Mouse (Mus musculus) cerebellum, postnatal 25 days (tissue): ENCODE data around the gene Znrf3.

Source experiments
- DNase-seq, 2 experiments: peaks; one replicate each; pipeline ENCODE4 v3.0.0; 2021; ENCODE audit warnings: mixed read lengths in 2 of 2

Znrf3 gene

GRCm38 (mm10) chr11:5437646-5438045 is 7.0 kb downstream of the Znrf3 start:
- DNase-seq = no peak

DNA sequence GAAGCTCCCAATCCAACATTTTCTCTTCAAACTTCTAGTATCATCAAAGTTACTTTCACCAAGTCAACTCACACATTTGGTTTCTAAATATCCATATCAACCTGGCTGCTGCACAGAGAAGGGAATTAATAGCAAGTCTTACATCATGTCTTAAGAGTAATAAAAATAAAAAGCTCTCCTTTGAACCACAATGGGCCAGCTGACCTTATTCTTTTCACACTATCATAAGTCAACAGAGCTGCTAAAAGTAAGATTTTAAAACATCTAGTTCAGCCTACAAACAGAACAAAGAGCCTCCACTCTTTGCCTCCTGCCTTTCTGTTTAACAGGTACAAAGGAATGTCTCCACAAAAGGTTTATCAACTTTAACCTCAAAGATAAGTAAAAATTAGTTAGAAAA is 7.7 kb downstream of the Znrf3 start:
- no peak for DNase-seq

DNA sequence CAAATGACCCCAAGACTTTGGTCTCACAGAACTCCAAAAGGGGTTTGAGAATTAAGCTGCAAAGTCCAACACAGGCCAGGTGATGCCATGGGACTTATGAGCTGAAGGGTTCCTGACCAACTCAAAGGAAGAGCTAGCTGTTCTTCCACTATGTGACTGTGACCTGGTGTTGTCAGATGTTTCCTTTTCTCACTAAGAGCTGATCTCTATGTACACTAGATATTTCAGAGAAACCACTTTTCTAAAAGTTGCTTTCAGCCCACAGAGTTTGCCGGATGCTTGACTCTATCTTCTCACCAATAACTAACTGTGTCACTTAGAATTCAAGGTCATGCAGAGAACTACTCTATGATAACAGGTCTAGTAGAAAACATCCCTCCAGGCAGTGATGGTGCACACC is 9.2 kb downstream of the Znrf3 start:
- no peak for DNase-seq

DNA sequence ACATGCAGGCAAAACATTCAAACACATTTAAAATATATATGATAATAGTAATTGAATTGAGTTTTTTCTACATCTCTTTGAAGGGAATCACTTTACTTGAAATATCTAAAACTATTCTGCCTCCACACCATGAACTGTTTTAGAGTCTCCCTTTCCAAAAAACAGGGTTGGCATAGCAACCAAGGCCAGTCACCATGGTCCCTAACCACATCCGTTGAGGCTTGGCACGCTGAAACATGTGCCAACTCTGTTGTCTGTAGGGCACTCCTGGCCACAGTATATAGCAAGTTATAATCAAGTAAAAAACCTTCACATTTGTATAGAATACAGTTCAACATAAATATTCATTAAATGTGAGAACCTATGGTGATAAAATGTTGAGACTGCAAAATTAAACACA is 12.3 kb downstream of the Znrf3 start:
- DNase-seq = no peak

- no peak for DNase-seq
These were observed 13.8 kb downstream of the Znrf3 start for GRCm38 (mm10) chr11:5430863-5431262.

DNA sequence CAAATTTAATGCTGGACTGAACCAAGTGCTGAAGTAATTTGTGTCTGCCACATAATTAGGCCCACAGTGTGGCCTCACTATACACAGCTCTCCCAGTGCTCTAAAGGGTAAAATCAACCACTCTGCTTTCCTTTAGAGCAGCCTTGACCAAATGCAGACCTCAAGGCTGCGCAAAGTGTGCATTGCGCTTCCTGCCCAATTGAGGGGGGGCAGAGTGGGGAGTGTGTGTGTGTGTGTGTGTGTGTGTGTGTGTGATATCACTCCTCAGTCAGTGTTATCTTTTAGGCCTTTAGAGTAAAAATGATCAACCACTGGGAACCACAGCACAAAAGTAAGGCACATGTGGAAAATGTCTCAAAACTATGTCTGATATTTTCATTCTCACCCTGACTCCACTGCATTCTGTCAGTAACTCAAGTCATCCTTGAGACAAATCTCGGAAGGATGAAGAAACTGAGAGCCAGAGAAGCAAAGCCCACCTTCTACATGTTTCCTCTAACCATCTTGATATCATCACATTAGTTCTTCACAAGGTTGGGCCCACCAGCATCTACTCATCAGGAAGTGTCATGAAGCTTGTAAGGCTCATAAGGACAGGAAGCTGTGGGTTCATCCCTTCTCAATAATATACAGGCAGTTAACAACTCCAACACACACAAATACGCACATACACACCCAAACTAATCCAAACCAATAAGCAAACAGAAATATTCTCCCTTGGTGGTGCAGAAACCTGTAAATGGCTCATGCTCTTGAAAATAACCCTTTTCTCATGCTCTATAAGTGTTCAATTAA is 15.1 kb downstream of the Znrf3 start:
- DNase-seq = no peak

DNA sequence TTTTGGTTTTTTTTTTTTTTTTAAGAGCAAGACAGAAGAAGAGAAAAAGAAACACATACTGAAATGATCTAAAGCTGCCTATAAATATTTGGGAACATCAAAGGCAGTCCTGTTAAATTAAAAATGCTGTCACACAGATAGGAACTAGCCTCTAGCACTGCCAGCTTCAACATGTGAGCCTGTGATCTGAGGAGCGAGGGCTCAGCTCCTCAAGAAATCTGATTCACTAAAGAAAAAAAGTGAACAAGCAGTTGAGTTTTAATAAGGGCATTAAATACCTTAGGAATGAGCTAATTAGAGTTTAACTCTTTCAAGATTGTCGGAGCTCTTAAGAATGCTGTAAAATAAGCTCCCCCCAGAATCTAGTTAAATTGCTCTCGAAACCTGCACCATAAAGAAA is 17.4 kb downstream of the Znrf3 start:
- no peak for DNase-seq

GRCm38 (mm10) chr11:5426317-5426716 is 18.3 kb downstream of the Znrf3 start:
- no peak for DNase-seq

- DNase-seq = peak; percentile 87
These were observed 19.5 kb downstream of the Znrf3 start for GRCm38 (mm10) chr11:5425106-5425505.

DNA sequence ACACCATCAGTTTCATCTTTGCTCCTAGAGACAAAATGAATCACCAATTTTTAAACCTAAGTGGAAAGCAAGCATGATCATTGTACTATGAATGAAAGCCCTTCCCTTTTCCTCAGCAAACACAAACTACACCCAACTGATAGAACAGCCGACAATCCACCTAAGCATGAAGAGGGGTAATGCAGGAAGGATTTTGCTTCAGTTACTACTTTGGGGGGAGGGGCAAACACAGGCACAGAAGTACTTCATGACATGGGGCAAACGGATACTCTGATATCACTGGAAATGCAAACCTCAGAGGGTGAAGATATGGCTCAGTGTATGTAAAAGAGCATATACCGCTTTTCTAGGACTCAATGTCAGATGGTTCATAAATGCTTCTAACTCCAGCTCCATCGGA is 20.5 kb downstream of the Znrf3 start:
- no peak for DNase-seq

DNA sequence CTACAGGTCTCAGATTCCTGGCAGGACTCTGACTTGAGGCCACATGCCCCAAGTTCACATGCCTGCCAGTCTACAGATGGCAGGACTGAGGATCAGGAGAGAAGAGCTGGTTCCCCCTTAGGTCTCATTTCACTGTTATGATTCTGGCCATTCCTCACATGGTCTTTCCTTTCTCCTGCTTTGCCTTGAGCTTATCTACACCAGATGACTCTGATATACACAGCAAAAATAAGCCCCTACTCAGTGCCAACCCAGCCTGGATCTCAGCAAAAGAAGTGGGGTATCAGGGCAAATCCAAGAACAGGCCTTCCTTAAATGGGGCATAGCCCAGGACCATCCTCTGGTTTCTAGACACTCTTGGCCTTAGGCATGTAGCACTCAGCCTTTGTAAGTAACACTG is 21.6 kb downstream of the Znrf3 start:
- no peak for DNase-seq

DNA sequence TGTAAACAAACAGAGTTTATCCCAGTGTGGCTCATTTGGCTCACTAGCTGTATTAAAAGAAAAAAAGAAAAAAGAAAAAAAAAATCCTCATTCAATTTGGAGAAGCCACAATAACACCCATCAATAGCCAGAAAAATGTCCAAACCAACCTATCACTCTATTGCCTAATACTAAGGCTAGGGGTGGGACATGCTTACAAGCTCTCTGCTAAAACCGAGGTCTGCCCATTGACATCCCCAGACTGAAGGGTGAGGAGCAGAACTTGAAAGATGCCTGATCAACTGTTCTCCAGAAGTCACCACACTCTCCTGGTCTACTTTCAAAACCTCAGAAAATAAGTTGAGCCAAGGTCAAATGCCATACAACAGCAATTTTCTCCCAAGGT is 22.4 kb downstream of the Znrf3 start:
- no peak for DNase-seq

GRCm38 (mm10) chr11:5421506-5422251 is 23.0 kb downstream of the Znrf3 start:
- peak; percentile 57 to 70 for DNase-seq

- no peak for DNase-seq
These were observed 28.9 kb downstream of the Znrf3 start for GRCm38 (mm10) chr11:5415617-5416338.

DNA sequence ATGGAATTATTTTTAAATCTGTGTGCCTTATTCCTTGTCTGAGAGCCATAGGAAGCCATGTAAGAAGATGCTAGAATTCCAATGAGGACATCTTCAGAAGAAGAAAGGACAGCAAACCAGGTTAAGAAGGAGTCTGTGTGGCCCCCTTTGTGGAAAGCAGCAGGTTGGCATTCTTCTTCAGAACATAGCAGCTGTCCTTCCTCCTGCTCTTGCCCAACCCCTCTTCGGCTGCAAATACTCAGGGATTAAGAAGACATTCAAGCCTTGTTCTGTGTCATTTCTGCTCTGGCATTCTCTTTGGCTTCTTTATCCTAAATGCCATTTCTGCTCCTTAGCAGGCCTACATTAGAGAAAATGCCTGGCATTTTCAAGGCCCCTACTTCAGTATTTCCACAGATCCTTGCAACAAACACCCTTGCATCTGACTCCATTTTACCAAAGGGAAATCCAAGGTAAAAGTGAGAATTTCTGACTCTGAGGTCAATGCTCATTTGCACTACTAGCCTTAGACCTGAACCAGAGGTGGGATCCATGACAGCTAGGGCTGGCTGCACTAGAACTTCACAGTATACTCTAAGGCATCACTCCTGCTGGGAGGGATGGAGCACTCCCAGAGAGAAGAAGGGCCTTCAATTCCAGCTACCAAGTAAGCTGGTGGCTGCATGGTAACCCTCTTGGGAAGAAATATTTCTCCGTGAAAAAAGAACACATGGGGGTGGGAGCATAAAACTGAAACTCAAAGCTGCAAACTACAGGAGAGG is 29.6 kb downstream of the Znrf3 start:
- DNase-seq = no peak

DNA sequence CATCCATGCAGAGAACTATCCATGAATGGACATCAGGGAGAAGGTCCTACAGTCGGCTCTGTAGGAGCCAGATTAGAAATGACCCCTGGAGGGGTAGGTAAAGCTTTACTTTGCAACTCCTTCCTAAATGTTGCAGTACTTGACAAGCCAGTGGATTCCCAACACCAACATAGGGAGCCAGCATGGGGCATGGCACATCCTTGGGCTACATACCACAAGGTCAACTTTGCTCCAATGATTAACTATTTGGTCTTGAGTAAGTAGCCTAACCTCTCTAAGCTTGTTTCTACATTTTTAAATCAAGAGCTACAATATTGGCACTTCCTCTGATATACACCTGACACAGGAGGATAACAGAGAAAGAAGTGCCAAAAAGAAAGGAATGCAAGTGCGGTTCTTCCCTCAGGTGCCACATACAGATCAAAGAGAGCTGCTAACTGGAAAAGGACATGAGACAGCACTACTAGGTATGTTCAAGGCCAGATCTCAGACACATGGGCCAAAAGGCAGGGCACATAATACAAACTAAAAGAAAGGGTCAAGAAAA is 31.9 kb downstream of the Znrf3 start:
- no peak for DNase-seq

DNA sequence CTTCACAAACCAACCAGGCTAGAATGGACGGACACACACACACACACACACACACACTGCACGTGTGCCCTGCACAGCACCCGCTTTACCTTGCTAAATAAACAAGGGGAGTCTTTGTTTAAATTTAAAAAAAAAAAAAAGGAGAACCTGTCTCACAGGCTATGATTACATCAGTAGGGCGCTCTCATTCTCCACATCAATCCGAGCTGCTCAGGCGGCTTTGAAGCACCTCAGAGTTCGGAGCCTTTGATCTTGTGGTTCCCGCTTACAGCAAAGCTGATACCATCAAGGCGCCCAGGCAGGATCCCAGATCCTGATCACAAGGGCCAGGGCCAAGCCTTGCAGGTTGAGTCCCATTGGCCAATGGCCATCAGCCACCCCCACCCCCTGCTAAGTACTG is 33.1 kb downstream of the Znrf3 start:
- peak in 1 of 2 experiments; percentile 42 for DNase-seq

GRCm38 (mm10) chr11:5404180-5404579 is 40.5 kb downstream of the Znrf3 start:
- no peak for DNase-seq

DNA sequence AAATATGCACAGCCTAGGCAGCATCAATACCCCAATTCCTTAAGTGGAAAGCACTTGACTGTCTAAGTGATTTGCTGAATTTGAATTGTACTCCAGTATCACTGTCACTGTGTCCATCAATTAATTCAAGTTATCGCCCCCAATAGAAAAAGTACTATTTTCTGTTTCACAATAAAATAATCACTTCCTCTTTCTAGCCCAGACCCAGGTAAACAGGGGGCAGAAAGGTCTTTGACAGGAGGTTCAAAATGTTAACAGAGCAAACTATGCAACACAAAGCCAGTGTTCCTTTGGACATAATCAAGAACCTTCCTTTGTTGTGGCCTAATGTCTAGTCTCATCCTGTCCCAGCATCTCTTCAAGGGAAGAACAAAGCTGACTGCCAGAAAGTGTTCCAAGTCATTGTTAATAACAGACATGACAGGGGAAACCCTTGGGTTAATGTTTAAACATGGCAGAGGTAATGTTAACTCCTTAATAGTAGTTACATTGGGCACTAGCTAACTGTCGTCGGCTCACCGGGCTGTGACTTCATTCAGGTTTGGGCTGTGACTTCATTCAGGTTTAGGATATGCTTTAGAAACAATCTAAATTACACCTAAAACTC is 42.4 kb downstream of the Znrf3 start:
- DNase-seq = no peak

DNA sequence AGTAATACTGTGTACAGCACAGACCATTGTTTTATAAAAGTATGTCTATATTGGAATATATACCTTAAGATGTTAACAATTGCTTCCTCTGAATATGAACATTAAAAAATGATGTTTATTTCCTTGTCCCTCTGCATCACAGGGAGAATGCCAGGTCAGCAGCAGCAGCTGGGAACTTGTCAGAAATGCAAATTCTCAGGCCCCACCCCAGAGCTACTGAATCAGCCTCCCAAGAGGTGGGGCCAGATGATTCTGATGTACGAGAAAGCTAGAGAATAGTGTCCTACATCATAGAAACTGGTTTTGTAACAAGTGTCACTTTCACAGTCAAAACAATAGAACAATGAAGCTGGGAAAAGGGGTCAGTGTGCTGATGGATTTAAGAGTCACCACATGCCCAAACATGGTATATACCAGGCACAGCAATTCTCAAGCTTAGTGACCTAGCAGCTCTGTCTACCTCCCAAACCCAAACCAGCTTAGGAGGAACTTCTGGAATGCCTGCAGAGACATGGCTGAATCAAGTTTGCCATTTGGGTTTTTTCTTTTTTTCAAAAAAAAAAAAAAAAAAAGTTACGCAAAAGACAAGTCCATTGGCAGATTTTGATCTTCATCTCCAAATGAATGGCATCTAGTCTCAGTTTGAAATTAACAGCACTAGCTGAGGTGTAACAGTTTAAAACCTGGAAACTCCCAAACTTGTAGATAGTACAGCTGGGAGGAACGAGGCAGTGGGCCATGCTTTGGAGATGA is 46.2 kb downstream of the Znrf3 start:
- DNase-seq = no peak
